Mouse (Mus musculus) brain, embryonic 18.5 days (tissue): ENCODE data around the gene Aldh16a1.

Experiments used
- DNase-seq: peaks from one replicate; pipeline ENCODE4 v3.0.0-alpha.2; 2012; ENCODE audit warnings: low read depth, low spot score

The Aldh16a1 gene

DNA sequence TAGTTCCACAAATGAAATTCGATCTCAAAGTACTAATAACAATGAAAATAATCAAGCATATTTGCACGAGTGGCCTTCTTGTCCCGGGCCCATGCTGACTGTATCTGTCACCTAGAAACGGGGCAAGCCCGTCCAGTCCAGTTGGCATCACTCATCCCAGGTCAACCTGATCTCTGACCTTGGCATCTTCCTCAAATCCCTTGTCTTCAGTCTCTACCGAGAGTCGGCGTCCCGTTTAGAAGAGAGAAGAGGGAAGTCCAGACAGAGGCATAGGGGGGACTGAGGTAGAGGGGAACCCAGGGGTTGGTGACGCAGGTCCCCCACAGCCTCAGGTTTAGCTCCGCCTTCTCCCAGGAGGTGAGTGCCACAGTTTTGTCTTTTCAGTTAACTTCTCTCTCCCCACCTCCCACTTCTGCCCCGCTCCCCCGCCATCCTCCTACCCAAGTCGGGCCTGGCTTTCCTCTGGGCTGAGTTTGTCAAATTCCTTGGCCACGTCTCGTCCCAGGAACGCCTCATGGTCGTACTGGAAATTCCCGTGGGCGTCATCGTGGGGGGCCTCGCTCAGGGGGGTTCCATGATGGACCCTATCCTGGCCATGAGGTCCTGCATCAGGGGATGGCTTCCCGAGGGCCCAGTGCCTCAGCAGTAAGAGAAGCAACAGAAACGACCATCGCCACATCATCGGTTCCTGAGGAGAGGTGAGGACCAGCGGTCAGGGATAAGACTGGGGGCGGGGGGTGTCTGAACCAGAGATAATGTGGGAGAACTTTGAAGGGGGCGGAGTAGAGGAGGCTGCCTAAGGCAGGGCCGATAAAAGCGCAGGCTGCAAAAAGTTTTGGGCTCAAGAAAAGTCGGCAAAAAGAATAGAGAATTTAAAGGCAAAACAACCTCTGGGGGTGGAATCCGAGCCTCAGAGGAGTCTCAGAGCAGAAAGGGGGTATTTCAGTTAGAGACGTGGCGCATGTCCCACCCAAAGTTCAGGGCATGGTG lies 63.1 kb downstream of the Aldh16a1 start:
- DNase-seq: no peak
